Mouse (Mus musculus) spleen, postnatal 14 days (tissue): Measurements from ENCODE around the gene Tnr.
"Not testable (repeated sequence)": the region's sequence is repeated elsewhere in the genome, so short reads cannot be mapped to it uniquely, and the experiment has no call there.

ENCODE experiments used
- DNase-seq, 2 experiments: peaks; one replicate each; pipeline ENCODE4 v3.0.0; 2021 to 2022; ENCODE audit warnings: low spot score in 2 of 2

Tnr gene

DNA sequence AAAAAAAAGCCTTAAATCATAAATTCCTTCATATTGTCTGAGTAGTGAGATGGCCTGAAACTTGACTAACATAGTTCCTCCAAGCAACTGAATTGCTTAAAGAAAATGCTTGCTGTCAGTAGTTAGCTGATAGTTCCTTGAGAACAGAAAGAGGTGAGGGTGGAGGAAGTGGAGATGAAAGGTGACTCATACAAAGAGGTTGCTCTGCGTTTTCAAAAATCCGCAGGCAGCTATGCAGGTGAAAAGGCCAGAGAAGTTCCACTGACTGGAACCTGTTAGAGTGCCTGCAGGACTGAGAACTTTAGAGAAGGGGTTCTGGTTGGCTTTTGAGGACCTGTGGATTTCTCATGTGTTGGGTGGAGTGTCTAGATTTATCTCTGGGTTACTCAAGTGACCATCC is 414.9 kb downstream of the Tnr start:
- no peak for DNase-seq

DNA sequence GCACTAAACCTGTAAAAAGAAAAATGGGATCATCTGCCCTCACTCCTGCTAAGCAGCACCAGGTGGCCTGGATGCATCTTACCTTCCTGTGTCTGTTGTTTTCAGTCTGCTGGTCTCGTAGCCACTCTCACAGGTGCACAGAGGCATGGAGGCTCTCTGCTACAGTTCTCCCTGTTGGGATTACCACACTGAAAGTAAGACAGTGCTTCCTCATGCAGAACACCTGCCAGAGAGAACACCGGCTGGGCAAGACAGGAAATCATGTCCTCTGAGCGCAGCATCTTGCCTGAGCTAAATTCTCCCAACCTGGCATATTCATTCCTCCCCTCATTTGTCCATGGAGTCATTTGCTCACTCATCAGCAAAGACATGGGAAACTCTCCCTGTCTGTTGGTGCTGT is 415.8 kb downstream of the Tnr start:
- no peak for DNase-seq

DNA sequence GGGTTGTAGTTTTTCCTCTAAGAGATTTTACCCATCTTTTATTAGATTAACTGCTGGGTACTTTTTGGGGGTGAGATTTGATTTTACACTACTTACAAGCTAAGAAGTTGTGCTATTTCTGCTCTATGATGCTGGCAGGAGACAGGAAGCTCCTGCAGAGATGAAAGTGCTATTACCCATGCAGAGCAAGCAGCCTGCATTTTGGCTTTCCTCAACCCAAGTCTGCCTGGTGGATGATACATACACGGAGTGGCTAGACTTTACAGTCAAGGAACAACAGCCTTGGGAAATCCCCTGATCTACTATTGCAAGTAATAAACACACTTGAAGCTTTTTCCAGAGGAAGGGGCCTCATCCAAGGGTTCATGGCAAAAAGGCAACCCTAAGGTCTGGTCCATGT is 430.0 kb downstream of the Tnr start:
- no peak for DNase-seq

DNA sequence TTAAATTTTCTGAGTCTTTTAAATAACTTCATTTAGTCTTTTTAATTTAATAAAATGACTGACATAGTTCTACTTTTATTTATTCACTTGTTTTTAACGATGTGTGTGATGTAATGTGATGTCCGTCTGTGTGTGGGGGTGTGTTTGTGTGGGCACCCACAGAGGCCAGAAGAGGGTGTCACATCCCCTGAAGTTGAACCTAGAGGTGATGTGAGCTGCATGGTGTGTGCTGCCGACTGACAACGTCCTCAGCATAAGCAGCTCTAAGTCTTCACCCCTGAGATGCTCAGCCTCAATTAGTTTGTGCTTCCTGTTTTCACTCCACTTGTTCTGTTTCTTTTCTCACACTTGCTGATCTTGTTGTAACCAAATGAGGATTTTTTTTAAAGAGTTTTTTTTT is 439.8 kb downstream of the Tnr start:
- DNase-seq, result no peak

DNA sequence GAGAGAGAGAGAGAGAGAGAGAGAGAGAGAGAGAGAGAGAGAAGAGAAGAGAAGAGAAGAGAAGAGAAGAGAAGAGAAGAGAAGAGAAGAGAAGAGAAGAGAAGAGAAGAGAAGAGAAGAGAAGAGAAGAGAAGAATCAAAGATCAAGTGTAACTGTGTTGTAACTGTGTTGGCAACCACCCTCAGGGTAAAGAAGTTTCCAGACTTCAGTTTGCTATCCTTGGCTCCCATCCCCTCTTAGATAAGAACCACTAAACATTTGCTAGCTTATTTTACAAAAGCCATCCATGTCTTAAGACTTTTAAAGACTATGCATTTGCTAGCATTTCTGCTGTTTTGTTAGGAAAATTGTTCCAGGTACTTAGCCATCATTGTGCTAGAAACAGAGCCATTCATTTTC is 442.7 kb downstream of the Tnr start:
- DNase-seq, result not testable (repeated sequence)

DNA sequence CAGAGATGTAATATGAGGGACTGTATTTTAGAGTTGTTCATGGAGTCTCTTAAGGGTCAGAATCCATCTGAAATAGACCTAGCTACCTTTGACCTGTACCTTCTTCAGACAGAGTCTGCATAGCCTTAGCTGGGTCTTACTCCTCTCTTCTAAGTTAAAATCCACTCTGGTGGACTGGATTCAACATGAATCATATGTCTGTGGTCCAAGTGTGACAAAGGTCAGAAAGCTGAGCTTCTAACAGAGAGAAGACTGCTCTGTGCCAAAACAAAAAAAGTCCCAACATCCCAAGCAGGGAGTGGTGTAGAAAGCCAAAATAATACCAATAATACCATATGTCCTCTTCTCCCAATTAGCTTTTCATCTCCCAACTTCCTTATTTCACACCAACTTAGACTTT is 444.8 kb downstream of the Tnr start:
- DNase-seq, result no peak

DNA sequence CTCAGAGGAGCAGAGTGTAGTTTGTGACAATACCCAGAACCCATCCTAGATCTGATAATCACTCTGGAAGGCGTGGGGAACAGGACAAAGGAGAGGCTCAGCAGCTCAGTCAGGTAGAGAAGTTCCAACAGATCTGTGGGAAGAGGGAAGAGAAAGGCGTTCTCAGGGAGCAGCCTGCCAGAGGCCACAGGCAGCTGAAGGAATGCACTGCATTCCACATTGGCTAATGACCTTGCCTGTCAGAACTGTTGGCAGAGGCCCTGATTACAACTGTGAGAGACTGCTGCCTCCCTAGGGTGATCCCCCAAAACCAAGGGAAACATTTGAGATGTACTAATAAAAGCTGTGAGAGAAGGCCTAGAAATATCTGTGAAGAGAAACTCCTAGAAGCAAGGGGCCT is 454.2 kb downstream of the Tnr start:
- DNase-seq, result no peak

- DNase-seq, result no peak
Measured at GRCm38 (mm10) chr1:159979096-159979495, 455.5 kb downstream of the Tnr start.

- no peak for DNase-seq
Measured at GRCm38 (mm10) chr1:159980355-159980754, 456.8 kb downstream of the Tnr start.
